Mouse (Mus musculus) thymus, postnatal 0 days (tissue): ENCODE results near the gene Art1. TPM values are rescaled to one million over a fixed set of nuclear protein-coding genes. Genes with fewer than 3 reads are reported as not detected.
A peak's percentile ranks its signal among the peaks of the same experiment; 100 is the strongest.

Experiments
- DNase-seq: peaks from one replicate; pipeline ENCODE4 v3.0.0-alpha.2; 2015; ENCODE audit warnings: low spot score
- polyA plus RNA-seq: library from polyadenylated mRNA; unstranded; fragments of >200 nt; fragmentation: Nextera tagmentation; extraction: Ambion mirVana; gene quantifications from 2 replicates; pipeline ENCODE4 v1.2.1, GENCODE M21; 2015

The Art1 gene
- 23.4 and 24.1 TPM in 2 replicates for polyA plus RNA-seq

DNA sequence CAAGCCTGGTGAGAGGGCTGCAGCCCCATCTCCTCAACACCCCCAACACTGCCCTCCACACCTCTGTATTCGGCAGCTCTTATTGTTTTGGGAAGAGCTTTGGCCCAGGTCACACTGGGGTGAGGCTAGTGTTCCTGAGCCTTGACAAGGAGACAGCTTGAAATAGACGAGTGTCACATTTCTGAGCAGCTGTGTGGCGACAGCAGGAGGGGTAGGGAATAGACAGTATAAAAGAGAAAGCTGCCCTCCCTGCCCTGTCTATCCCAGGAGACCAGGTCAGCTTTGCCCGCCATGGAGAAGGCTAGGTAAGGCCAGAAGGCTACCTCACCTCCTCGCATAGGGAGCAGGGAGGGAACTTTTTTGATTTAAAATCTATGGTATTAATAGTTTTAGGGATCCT is at the start of gene Art1:
Gene Art1 (plus strand): TSS at position 257 of the 400 bp plus-strand sequence.
- DNase-seq, result no peak

DNA sequence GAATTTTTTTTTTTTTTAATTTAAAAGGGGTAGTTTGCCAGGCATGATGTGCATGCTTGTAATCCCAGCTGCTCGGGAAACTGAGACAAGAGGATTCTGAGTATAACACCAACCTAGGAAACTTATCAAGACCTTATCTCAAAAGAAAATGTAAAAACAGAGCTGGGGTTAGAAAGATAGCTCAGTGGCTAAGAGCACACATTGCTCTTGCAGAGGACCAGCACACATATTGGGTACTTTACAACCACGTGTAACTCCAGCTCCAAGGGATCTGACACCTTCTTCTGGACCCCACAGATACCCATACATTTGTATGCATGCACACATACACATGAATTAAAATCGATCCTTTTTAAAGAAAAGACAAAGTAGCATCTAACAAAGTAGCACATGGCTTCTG is 40.2 kb upstream of the Art1 start:
- DNase-seq, result no peak

DNA sequence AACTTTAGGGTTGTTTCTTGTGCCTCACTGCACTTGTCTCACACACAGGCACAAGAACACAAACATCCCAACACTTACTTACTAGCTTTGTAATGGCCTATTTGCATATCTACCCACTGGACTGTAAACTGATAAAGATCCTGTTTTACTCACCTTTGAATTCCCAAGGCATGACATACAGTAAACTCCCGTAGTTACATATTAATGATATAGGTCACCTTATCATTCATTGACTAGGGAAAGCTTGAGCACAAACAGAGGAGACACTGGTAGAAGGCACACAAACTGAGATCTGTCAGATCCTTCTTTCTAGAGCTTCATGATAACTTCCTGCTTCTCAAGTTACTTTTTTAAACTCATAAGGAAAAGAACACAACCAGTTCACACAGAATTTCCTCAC is 39.3 kb upstream of the Art1 start:
- no peak for DNase-seq

DNA sequence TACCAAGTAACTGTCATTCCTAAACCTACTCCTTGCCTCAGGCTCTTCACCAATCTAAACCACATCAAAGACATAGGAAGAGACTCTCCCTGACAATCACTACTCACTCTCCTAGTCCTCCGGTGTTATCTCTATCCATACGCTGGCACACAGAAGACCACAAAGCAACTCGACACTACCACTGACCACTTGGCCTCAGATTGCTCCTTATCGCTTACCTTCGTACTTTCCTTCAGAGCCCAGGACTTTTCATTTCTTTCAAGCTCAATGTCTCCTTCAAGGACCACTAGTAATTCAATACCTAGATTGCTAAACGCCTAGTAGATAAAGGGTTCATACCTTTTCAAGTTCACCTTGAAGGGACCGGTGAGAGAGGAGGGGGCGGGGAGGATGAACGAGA is 37.7 kb upstream of the Art1 start:
- DNase-seq, result no peak

DNA sequence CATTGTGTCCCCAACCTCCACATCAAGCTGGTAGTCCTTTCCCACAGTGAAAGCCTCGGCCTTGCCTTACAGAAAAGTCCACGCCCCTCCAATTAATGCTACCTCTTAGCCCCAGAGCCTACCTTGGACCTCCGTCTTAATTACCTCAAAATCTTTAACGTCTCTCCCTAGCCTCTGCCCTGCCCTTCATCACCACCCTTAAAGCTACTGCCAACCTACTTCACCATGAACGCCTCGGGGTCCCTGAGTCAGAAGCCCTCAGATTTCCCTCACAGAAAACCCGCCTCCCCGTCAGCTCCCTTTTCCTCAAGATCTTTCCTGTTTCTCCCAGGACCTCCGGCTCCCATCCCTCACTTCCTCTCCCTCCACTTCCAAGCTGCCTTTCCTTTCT is 36.9 kb upstream of the Art1 start:
- no peak for DNase-seq

DNA sequence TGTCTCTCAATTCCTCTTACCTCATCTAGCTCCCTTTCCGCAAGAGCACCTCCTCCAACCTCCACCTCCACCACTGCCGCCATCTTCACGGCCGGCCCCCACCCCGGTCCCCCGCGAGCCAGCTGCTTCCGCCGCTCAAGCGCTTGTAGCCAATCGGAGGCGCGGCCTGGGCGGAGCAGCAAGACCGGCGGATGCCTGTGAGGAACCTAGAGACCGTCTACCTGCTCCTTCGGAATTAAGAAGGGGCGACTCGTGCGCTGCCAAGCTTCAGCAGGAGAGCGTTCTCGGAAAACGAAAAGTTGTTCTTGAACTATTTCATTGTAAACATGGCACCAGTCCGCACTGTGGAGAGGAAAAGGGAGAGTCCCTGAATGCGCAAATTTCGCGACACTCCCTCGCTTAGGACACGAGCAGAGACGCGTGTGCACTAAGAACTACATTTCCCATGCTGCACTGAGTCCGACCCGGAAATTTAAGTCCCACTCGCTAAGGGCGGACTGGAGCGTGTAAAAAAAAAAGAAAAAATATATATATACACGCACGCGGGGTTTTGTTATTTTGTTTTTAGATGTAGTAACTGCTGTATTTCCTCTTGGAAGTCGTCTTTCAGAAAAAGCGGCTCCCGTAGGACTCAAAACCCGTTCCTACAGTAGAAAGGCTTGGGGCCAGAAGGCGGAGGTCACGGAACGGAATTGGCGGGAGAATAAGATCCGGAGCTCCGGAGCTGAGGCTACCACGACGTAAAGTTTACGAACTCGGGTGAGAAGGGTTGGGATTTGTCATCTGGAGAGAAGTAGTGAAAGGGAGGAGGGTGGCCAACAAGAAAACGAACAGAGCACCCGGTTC is 36.3 kb upstream of the Art1 start, which contains the start of the genes Rnf121, Xndc1 and Xntrpc:
Gene Rnf121 (minus strand): TSS at position 424 of the 846 bp plus-strand sequence.
Gene Xndc1 (plus strand): TSS at position 466 of the 846 bp plus-strand sequence.
Gene Xntrpc (plus strand): TSS at position 668 of the 846 bp plus-strand sequence.
- peak; percentile 93 for DNase-seq

DNA sequence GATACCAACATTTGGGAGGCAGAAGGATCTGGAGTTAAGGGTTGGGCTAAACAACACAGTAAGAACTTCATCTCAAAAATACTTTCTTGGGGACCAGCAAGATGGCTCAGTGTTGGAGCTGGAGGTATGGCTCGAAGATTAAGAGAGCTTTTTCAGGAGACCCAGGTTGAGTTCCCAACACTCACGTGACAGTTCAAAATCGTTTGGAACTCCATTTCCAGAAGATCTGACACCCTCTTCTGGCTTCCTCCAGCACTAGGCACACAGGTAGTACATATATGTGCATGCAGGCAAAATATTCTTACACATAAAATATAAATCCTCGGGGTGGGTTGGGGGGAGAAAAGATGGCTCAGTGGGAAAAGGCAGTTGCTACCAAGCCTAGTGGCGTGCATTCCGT is 35.2 kb upstream of the Art1 start:
- no peak for DNase-seq

DNA sequence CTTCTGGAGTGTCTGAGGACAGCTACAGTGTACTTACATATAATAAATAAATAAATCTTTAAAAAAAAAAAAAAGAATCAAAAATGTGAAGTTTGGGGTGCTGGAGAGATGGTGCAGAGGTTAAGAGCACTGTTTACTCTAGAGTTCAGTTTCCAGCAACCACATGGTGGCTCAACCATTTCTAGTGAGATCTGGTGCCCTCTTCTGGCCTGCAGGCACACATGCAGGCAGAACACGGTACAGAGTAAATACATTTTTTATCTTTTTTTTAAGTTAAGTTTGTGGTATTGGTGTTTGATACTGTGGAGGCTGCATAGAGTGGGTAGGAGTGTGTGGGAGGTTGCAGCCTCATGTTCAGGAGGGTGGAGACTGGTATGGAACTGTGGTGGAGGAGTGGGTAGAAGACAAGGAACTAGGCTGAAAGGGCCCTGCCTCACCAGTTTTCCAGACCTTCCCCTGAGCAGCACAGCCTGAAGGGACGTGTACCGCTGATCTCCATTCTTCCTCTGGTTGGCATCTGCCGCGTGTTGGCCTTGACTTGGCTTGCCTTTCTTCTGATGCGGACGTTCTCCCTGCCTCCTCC is 24.7 kb upstream of the Art1 start:
- peak; percentile 70 for DNase-seq

DNA sequence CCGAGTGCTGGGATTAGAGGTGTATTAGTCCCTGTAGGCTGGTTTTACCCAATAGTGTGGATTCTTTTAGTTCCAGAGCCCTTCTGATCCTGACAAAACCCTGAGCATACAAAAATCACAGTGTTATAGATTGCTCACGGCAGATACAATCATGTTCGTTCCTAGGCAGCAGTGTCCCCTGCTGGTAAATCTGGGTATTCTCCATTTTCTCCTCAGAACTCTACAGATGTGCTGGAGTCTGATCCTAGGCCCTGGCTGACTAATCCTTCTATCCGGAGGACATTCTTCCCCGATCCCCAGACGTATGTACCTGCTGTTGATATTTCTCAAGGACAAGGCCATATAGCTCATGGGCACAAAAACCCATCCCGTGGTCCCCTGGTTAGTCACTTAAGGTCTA is 23.0 kb upstream of the Art1 start:
- DNase-seq, result peak; percentile 45

DNA sequence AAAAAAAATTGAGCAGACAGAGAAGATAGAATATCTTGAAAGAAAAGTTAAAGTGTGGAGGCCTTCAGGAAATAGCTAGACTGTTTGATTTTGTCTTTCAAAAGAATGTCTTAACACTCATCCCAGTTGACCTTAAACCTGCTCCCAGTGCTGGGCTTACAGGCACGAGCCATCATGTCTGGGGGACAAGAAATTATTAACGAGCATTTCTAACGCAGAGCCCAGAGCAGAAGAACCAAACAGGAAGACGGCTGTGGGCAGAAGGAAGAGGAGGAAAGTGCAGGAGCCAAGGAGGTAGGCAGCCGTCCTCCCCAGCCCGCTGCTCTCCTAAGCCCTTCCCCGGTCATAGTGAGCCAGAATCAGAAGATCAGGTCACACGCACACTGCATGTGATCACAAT is 21.2 kb upstream of the Art1 start:
- no peak for DNase-seq

DNA sequence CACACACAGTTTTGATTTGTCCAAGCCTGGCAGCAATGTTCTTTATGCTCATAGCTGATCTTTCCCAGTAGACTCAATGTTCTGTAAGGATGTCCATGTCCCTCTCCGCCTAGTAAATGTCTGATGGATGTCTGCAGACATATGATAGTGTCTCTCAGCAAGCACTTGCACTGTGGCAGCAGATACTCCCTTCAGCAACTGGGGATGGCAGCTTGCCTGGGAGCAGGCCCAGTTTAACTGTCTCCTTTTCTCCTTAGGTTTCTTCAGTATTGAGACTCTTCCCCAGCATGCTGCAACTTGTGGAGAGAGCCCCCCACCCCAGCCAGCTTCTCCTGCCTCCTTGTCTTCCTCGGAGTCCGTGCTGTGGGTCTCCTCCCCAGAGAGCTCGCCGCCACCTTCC is 19.8 kb upstream of the Art1 start:
- DNase-seq, result no peak

DNA sequence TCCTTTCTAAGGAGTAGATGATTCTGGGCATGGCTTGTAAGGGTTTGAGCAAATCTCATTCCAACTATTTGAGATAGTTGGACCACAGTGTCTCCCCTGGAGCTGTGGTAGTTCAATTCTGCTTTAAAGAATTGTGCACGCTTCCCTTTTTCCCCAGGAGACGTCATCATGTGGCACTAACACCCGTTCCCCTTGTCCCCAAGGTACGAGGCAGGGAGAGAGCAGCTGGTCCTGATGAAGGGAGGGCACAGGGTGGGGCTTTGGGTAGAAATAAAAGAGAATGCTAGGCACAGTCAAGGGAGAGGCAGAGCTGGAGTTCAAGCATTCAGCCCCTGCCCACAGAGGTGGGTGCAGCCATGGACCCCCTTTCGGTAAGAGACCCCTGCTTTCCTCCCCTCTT is 18.7 kb upstream of the Art1 start, which contains the start of gene Trpc2:
Gene Trpc2 (plus strand): TSS at position 301 of the 400 bp plus-strand sequence.
- DNase-seq, result no peak

DNA sequence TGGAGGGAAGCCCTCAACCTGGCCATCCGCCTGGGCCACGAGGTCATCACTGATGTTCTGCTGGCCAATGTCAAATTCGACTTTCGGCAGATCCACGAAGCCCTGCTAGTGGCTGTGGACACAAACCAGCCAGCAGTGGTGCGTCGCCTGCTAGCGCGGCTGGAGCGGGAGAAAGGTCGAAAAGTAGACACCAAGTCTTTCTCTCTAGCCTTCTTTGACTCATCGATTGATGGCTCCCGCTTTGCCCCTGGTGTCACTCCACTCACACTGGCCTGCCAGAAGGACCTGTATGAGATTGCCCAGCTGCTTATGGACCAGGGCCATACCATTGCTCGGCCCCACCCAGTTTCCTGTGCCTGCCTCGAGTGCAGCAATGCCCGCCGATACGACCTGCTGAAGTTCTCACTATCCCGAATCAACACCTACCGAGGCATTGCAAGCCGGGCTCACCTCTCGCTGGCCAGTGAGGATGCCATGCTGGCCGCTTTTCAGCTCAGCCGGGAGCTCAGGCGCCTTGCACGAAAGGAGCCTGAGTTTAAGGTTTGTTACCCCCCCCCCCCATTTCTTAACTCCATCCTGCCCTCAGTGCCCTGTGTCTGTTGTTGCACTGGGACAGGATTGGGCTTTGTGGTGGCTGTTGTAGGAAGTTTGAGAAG is 17.4 kb upstream of the Art1 start:
- no peak for DNase-seq

DNA sequence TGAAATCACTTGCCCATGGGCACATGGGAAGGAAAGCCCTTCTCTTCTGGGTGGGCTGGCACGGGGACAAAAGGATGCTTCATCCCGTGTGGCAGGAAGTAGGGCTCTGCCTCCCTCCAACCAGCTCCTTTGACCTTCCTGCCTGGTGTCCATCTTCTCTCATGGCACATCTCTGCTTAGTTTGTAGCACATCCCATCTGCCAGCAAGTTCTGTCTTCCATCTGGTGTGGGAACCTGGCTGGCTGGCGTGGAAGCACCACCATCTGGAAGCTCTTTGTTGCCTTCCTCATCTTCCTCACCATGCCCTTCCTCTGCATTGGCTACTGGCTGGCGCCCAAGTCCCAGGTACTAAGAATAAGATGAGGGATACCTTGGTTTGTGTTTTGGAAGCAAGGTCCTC is 14.2 kb upstream of the Art1 start:
- DNase-seq, result no peak

DNA sequence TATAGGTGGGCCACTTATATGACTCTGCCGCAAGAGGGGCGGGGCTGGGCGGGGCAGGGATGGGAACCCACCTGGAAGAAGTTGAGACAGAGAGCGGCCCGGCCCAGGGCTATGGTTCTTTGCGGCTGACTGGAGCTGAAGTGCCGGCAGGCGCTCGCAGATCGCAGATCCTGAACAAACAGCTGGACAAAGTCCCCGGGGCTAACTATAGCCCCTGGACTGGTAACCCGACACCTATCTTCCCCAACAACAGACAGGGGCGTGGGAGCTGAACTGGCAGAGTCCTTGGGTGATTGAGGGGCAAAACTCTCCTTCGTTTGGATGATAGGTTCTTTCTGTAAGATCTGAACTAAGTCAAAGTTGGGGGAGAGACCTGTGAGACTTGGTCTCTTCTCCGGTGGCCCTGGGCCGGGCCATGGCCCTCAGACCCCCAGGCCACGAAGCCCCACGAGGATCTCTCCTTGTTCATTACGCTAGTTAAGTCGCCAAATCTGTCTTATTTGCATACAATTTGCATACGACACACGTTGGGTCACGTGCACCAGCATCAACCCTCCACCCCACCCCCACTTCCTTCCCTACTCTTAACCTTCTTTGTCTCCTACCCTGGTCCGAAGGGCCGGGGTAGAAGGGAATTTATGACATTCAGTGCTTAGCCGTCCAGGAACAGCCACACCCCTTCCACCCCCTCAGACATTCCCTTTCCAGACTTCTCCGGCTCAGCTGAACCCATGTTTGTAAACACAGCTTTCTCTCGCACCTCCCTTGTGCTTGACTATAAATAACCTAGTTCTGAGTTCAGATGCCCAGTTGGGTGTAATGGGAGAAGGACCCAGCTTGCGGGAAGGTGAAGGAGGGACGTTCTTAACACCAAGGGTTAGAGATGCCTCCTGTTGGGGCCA is 1.5 kb upstream of the Art1 start:
- DNase-seq, result peak; percentile 83

DNA sequence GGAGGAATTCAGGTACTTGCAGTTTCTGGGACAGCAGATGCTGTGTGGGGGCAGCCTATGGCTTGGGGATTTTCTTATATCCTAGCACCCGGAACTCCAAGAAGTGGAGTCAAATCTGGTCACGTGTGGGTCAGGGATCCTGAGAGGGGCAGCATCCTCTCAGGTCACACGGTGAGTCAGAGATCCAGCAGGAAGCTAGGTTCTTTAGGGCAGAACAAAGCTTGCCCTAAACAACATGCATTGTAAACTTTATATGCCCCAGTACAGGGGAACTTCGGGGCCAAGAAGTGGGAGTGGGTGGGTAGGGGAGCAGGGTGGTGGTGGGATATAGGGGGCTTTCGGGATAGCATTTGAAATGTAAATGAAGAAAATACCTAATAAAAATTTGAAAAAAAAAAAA is 675 bp upstream of the Art1 start:
- no peak for DNase-seq

DNA sequence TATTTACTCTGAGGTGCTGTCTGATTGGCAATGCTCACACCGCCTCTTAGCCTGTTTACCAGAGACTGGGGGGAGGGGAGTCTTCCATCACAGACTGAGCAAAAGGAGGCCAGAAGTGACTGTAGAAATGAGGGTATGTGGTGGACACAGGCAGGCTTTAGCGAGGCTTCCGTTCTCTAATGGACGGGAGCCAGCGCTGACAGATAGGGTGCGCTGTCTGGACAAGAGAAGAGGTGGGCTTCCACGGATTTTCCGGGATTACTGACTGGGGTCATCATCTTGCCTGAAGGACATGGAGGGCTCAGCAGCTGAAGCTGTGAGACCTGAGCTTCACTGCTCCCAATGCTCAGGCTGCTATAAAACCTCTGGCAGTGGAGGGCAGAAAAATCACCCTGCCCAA is 698 bp downstream of the Art1 start:
- no peak for DNase-seq

DNA sequence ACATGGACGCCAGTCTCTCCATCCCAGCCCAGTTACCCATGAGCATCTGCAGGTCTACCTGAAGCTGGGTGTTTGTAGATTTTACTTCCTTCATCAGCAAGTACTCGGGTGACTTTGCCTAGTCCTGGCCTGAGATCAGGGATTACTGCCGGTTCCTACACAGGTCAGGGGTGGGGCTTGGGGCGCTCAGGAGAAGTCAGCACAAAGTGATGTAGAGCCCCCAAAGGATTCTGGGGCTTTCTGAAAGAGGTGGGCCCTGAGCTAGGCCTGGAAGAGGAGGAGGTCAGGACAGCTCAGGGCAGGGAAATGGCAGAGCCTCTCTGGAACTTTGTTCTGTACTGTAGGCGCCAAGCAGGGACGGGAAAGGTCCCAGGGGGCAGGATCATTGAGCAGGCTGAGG is 1.2 kb downstream of the Art1 start:
- DNase-seq, result no peak

DNA sequence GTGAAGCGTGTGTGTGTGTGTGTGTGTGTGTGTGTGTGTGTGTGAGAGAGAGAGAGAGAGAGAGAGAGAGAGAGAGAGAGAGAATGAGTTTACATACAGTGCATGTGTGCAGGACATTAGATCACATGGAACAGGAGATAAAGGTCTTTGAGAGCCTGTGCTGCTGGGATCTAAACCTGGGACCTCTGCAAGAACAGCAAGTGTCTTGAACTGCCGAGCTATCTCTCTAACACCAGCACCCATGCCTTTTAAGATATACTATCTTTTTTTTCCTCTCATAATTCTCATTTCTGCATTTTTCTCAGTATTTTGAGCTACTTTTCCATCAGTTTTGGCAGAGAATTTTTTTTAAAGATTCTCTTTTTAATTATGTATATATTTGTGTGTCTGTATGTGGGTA is 2.0 kb downstream of the Art1 start:
- DNase-seq, result no peak

DNA sequence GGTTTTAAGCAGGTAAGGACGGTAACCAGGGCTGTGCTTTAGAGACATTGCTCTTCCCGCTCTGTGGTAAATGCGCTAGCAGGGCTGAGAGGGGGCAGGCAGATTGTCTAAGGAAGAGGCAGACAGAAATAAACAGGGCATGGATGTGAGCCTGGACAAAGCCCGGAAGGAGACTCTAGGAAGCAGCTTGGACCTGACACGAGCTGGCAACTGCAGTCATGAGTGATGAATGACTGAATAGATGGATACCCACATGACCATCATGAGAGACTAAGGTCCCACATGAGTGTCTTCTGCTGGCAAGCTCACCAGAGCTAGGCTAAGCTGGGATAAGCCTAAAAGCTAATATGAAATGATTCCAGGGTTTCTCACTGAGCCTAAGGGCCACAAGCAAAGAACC is 2.6 kb downstream of the Art1 start:
- no peak for DNase-seq

DNA sequence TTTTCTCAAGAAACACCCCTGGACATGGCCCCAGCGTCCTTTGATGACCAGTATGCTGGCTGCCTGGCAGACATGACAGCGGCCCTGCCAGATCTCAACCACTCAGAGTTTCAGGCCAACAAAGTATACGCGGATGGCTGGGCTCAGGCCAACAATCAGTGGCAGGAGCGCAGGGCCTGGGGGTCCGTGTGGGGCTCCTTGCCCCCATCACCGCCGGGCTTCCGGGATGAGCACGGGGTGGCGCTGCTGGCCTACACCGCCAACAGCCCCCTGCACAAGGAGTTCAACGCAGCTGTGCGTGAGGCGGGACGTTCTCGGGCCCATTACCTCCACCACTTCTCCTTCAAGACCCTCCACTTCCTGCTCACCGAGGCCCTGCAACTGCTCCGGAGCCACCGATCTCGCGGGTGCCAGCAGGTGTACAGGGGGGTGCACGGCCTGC is 5.2 kb downstream of the Art1 start:
- peak; percentile 82 for DNase-seq
